In the genomic region with DNA sequence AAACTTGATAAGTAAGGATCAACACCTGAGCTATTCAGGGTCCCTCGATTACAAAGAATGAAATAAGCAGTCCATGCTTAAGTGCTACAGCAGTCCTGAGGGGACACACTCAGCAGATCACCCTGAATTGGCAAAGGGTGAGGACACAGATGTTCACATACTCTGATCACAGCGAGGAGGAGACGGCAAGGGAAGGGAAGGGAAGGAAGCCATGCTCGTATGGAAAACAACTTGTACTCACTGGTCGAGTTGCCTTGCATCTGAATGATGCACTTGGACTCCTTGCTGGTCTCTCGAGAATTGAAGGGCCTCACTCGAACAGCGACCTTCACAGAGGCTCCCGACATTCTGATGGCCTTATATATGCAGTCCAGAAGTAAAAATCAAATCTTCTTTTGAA, we compare ENCODE assay signal across 13 mouse cellular contexts.
"Had no signal": no experiment of that assay in that cellular context is flagged by ENCODE, and none has a peak within 500 bp of the region (broad histone marks: within the 10 kb centered on the region; RNA-seq: fewer than 3 reads in every experiment).

No protein-coding gene starts in this region.

- H3K9ac ChIP-seq: limb, embryonic 13.5 days; liver, embryonic 14.5 days; midbrain, embryonic 12.5 days; neural tube, embryonic 13.5 days had no signal

- H3K4me3 ChIP-seq: limb, embryonic 13.5 days; midbrain, embryonic 12.5 days; neural tube, embryonic 13.5 days had no signal

- H3K27me3 ChIP-seq: limb, embryonic 13.5 days; midbrain, embryonic 12.5 days; neural tube, embryonic 13.5 days had no signal

- DNase-seq: kidney, postnatal 36 days; left cerebral cortex, postnatal 4 days; lung, adult 18-20 months; retina, postnatal 1 day; right cerebral cortex, postnatal 4 days; spleen, adult 18-20 months; thymus, adult 2 months; thymus, postnatal 25 days had no signal

- H3K4me2 ChIP-seq: limb, embryonic 13.5 days; midbrain, embryonic 12.5 days; neural tube, embryonic 13.5 days had no signal

- ATAC-seq: midbrain, embryonic 16.5 days had no signal

- H3K9me3 ChIP-seq: limb, embryonic 13.5 days; midbrain, embryonic 12.5 days; neural tube, embryonic 13.5 days had no signal

- H3K27ac ChIP-seq: limb, embryonic 13.5 days; liver, embryonic 14.5 days; midbrain, embryonic 12.5 days; neural tube, embryonic 13.5 days had no signal
